Mouse (Mus musculus) layer of hippocampus, postnatal 14 days (tissue): Measurements from ENCODE around the gene Gm10378. TPM values are rescaled to one million over a fixed set of nuclear protein-coding genes. Genes with fewer than 3 reads are reported as not detected.
"Not testable (repeated sequence)": the region's sequence is repeated elsewhere in the genome, so short reads cannot be mapped to it uniquely, and the experiment has no call there.

ENCODE experiments used
- DNase-seq, 2 experiments: peaks; one replicate each; pipeline ENCODE4 v3.0.0; 2021 to 2022; ENCODE audit warnings: low spot score in 2 of 2, mixed read lengths in 1 of 2
- long read RNA-seq, 2 experiments: library from polyadenylated mRNA; stranded (forward); transcript quantifications; one replicate each; pipeline ENCODE4 v2.0.0; 2021
- microRNA-seq, 2 experiments: library from miRNA; unstranded; fragments of <30 nt; microRNA quantifications; one replicate each; pipeline ENCODE4 v1.2.0; 2021
- total RNA-seq, 2 experiments: library from RNA; stranded (reverse); gene quantifications; 2 replicates each; pipeline ENCODE4 v1.2.3; 2021

Gene Gm10378
- not detected for total RNA-seq
- long read RNA-seq, experiment 1 = 0 reads
- long read RNA-seq, experiment 2 = 0 reads

- not testable (repeated sequence) for DNase-seq
Observed at GRCm38 (mm10) chr14:42655638-42656037, at the start of gene Gm10378. Gm10378 (plus strand) TSS chr14:42655938.

DNA sequence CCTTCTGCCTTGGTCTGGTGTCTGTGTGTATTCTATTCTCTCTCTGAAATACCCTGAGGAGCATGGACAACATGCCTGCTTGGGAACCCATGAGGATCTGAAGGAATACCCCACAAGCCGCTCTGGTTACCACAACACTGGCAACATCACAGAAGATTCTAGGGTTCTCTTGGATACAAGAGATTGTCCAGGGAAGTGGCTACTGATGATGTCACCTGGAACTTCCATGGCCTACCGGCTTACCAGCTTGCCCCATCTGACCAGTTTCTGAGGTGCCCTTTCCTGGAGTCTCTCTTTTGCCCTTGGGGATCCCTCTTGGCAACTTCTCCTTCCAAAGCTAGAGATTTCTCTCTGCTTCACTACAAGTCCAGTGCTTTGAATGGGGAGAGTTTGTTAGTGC, 13.9 kb upstream of the Gm10378 start, which contains the start of gene Gm3633:
Gene Gm3633, minus strand, starts transcription at position 101 of the 400 bp plus-strand sequence.
- DNase-seq = not testable (repeated sequence)

Small RNA genes lying within 50 kb of the gene (microRNA-seq; reads per million reads assigned to microRNA genes)
- gene Gm23620 (0 reads per million in 2 experiments), gene Gm25228 (0 reads per million in 2 experiments)

Other genes with a start within 250 kb of the Gm10378 start
- not detected for gene Gm8005, start 216.3 kb upstream of the Gm10378 start, total RNA-seq
- gene Gm8011, start 192.1 kb upstream of the Gm10378 start, total RNA-seq = not detected
- gene Gm8020, start 153.6 kb upstream of the Gm10378 start, total RNA-seq = not detected
- not detected for gene Gm8024, start 131.7 kb upstream of the Gm10378 start, total RNA-seq
- gene Gm17124, start 56.1 kb upstream of the Gm10378 start, total RNA-seq = not detected
- not detected for gene Gm3633, start 14.0 kb upstream of the Gm10378 start, total RNA-seq
- gene Gm3015, start 112.9 kb downstream of the Gm10378 start, total RNA-seq = not detected
- not detected for gene Gm10377, start 142.0 kb downstream of the Gm10378 start, total RNA-seq
- gene Gm21977, start 197.5 kb downstream of the Gm10378 start, total RNA-seq = not detected